Comparison of ENCODE assay signal across 16 mouse cellular contexts in genomic region chr9:123577360-123578192, GRCm38 (mm10). TPM values are rescaled to one million over a fixed set of nuclear protein-coding genes. Genes with fewer than 3 reads are reported as not detected.
DNase-seq lines count a peak whose midpoint lies in the region.
"Had no signal": no experiment of that assay in that cellular context is flagged by ENCODE, and none has a peak within 500 bp of the region (broad histone marks: within the 10 kb centered on the region; RNA-seq: fewer than 3 reads in every experiment).

No protein-coding gene starts in this region.

- DNase-seq in retina, postnatal 7 days (ENCODE audit: low read depth, low spot score): peak; percentile 2
- DNase-seq in retina, embryonic 14.5 days (ENCODE audit: low spot score): no peak
- peak; percentile 28 to 43 for DNase-seq in cerebellum, adult 18-20 months
- peak; percentile 16 to 19 for DNase-seq in cerebellum, postnatal 36 days
- DNase-seq in layer of hippocampus, postnatal 14 days (ENCODE audit: low spot score in 2 of 2): no peak
- no peak for DNase-seq in adrenal gland, adult 8-10 months
- DNase-seq in adrenal gland, adult 18-20 months (ENCODE audit: low spot score in 2 of 2): no peak
- DNase-seq: gastrocnemius, postnatal 36 days; heart, postnatal 4 days; kidney, adult 8-10 months; kidney, postnatal 25 days; liver, postnatal 0 days; lung, postnatal 14 days; right cerebral cortex, postnatal 14 days; thymus, postnatal 36 days had no signal

RNA-seq across cellular contexts. Expression of gene Sacm1l, which starts 48.0 kb away (rescaled TPM):
- total RNA-seq in layer of hippocampus, postnatal 14 days (2021): 10 to 100 TPM; 47.5 to 52.2 TPM
- 100 to 1,000 TPM in 1 of 4 experiments, 10 to 100 TPM in 3; 80.8 to 101 (median 85.6) TPM for total RNA-seq in adrenal gland, adult 8-10 months (2022)
- total RNA-seq in adrenal gland, adult 18-20 months (2021): 100 to 1,000 TPM; 158 to 175 TPM

RNA-seq across cellular contexts. Expression of gene Slc6a20b, which starts 54.8 kb away (rescaled TPM):
- total RNA-seq in layer of hippocampus, postnatal 14 days (2021): under 1 TPM; 0.55 to 0.69 TPM
- total RNA-seq in adrenal gland, adult 8-10 months (2022): not detected
- under 1 TPM in 1 of 2 experiments, not detected in 1; 0.13 TPM for total RNA-seq in adrenal gland, adult 18-20 months (2021)
- total RNA-seq: gastrocnemius, postnatal 36 days; heart, adult 8-10 months; heart, postnatal 4 days had no signal

Comparison
In these comparisons a context has a peak if more than half of its experiments do, and no peak if none do; other contexts are left out.
1. DNase-seq: peak in retina, postnatal 7 days (single experiment), cerebellum, adult 18-20 months (2 of 2) and cerebellum, postnatal 36 days (2 of 2); none in retina, embryonic 14.5 days (single experiment), layer of hippocampus, postnatal 14 days (0 of 2), adrenal gland, adult 8-10 months (single experiment) and adrenal gland, adult 18-20 months (0 of 2).